ENCODE assay signal across 9 mouse cellular contexts in genomic region chr19:46607424-46607823, GRCm38 (mm10). TPM values are rescaled to one million over a fixed set of nuclear protein-coding genes. Genes with fewer than 3 reads are reported as not detected.
DNase-seq lines count a peak whose midpoint lies in the region; ATAC-seq and TF ChIP-seq lines count a peak whose summit lies in the region.
"Had no signal": no experiment of that assay in that cellular context is flagged by ENCODE, and none has a peak within 500 bp of the region (broad histone marks: within the 10 kb centered on the region; RNA-seq: fewer than 3 reads in every experiment).

No protein-coding gene starts in this region.

- peak; percentile 65 for DNase-seq in adrenal gland, postnatal 14 days
- no peak for DNase-seq in adrenal gland, postnatal 10 days
- peak; percentile 29 for DNase-seq in midbrain, postnatal 0 days (ENCODE audit: low spot score)
- peak; percentile 42 to 62 for DNase-seq in kidney, postnatal 25 days
- peak; percentile 48 for DNase-seq in thymus, adult 2 months
- DNase-seq in midbrain, embryonic 14.5 days = no peak

- 68% methylated on average over 7 of the region's 7 CpGs for WGBS in midbrain, postnatal 0 days
- WGBS in midbrain, embryonic 13.5 days = 76% methylated on average over 7 of the region's 7 CpGs
- 28% methylated on average over 7 of the region's 7 CpGs for WGBS in thymus, adult 2 months
- 74% methylated on average over 7 of the region's 7 CpGs for WGBS in midbrain, embryonic 14.5 days
- 76% methylated on average over 7 of the region's 7 CpGs for WGBS in hindbrain, embryonic 13.5 days

- no peak for ATAC-seq in midbrain, postnatal 0 days (ENCODE audit: low FRiP score)
- ATAC-seq in midbrain, embryonic 13.5 days = no peak
- ATAC-seq in midbrain, embryonic 14.5 days (ENCODE audit: low FRiP score, low TSS enrichment) = no peak
- ATAC-seq in hindbrain, embryonic 13.5 days (ENCODE audit: low FRiP score) = no peak

- no peak overlapping the region for H3K27ac ChIP-seq in midbrain, postnatal 0 days (ENCODE audit: low read depth, low read length)
- no peak overlapping the region for H3K27ac ChIP-seq in midbrain, embryonic 13.5 days
- peak overlapping the region; percentile 10; the same call in 1 of the 2 replicates for H3K27ac ChIP-seq in thymus, adult 2 months (ENCODE audit: control insufficient read depth, insufficient read depth, low read length)
- H3K27ac ChIP-seq in midbrain, embryonic 14.5 days (replicated peaks; ENCODE audit: low read depth, low read length) = no peak overlapping the region
- no peak overlapping the region for H3K27ac ChIP-seq in hindbrain, embryonic 13.5 days

- TF ChIP-seq CTCF in midbrain, postnatal 0 days (IDR thresholded peaks at IDR 0.05) = peak; percentile 59
- no peak for TF ChIP-seq CTCF in thymus, adult 2 months (IDR thresholded peaks at IDR 0.05; ENCODE audit: borderline replicate concordance, control insufficient read depth, extremely low read depth, insufficient read depth, low read length, poor library complexity)

- no peak for TF ChIP-seq POLR2A in thymus, adult 2 months (IDR thresholded peaks at IDR 0.05; ENCODE audit: control insufficient read depth, extremely low read depth, insufficient read depth, low read length, poor library complexity)

- no peak overlapping the region for H3K4me2 ChIP-seq in midbrain, postnatal 0 days (ENCODE audit: low read depth, low read length, poor library complexity, severe bottlenecking)
- no peak overlapping the region for H3K4me2 ChIP-seq in midbrain, embryonic 13.5 days (replicated peaks)
- H3K4me2 ChIP-seq in midbrain, embryonic 14.5 days (ENCODE audit: low read length) = no peak overlapping the region
- H3K4me2 ChIP-seq in hindbrain, embryonic 13.5 days = no peak overlapping the region

- no peak overlapping the region for H3K4me3 ChIP-seq in midbrain, postnatal 0 days (ENCODE audit: low read depth, low read length)
- H3K4me3 ChIP-seq in midbrain, embryonic 13.5 days (replicated peaks) = no peak overlapping the region
- H3K4me3 ChIP-seq in thymus, adult 2 months (ENCODE audit: control insufficient read depth, insufficient read depth, low read length) = no peak overlapping the region
- H3K4me3 ChIP-seq in midbrain, embryonic 14.5 days (replicated peaks; ENCODE audit: low read depth, low read length) = no peak overlapping the region
- H3K4me3 ChIP-seq in hindbrain, embryonic 13.5 days = no peak overlapping the region
- H3K4me3 ChIP-seq: erythroblast, embryonic 14.5 days had no signal

- H3K9ac ChIP-seq in midbrain, postnatal 0 days (replicated peaks; ENCODE audit: low read length, poor library complexity, severe bottlenecking) = no peak overlapping the region
- no peak overlapping the region for H3K9ac ChIP-seq in midbrain, embryonic 13.5 days (replicated peaks)
- H3K9ac ChIP-seq in midbrain, embryonic 14.5 days (replicated peaks; ENCODE audit: low read length) = no peak overlapping the region
- H3K9ac ChIP-seq in hindbrain, embryonic 13.5 days = no peak overlapping the region

- H3K4me1 ChIP-seq in midbrain, postnatal 0 days (ENCODE audit: insufficient read depth, low read length) = no peaks in the 10 kb centered on the region
- 0 out of 2 replicates have a peak, but pooled peaks cover 2% of the 10 kb centered on the region for H3K4me1 ChIP-seq in midbrain, embryonic 13.5 days (replicated peaks)
- H3K4me1 ChIP-seq in thymus, adult 2 months (replicated peaks; ENCODE audit: control insufficient read depth, insufficient read depth, low read length) = peaks cover 22% of the 10 kb centered on the region
- H3K4me1 ChIP-seq in midbrain, embryonic 14.5 days (ENCODE audit: control insufficient read depth, insufficient read depth, low read length) = no peaks in the 10 kb centered on the region
- H3K4me1 ChIP-seq in hindbrain, embryonic 13.5 days (replicated peaks) = 0 out of 2 replicates have a peak, but pooled peaks cover 3% of the 10 kb centered on the region

- H3K9me3 ChIP-seq in midbrain, postnatal 0 days (ENCODE audit: low read length) = no peaks in the 10 kb centered on the region
- H3K9me3 ChIP-seq in midbrain, embryonic 13.5 days = no peaks in the 10 kb centered on the region
- H3K9me3 ChIP-seq in midbrain, embryonic 14.5 days (ENCODE audit: control insufficient read depth, low read length) = no peaks in the 10 kb centered on the region
- H3K9me3 ChIP-seq in hindbrain, embryonic 13.5 days = no peaks in the 10 kb centered on the region

- H3K36me3 ChIP-seq in midbrain, postnatal 0 days (ENCODE audit: insufficient read depth, low read length) = peaks cover 5% of the 10 kb centered on the region
- H3K36me3 ChIP-seq in midbrain, embryonic 13.5 days = peaks cover 54% of the 10 kb centered on the region
- peaks cover 9% of the 10 kb centered on the region; the same call in 1 of the 2 replicates for H3K36me3 ChIP-seq in thymus, adult 2 months (ENCODE audit: control insufficient read depth, insufficient read depth, low read length)
- peaks cover 35% of the 10 kb centered on the region for H3K36me3 ChIP-seq in midbrain, embryonic 14.5 days (ENCODE audit: control insufficient read depth, insufficient read depth, low read length)
- peaks cover 57% of the 10 kb centered on the region for H3K36me3 ChIP-seq in hindbrain, embryonic 13.5 days

- H3K27me3 ChIP-seq in midbrain, postnatal 0 days (ENCODE audit: insufficient read depth, low read length) = no peaks in the 10 kb centered on the region
- H3K27me3 ChIP-seq in midbrain, embryonic 13.5 days = no peaks in the 10 kb centered on the region
- no peaks in the 10 kb centered on the region for H3K27me3 ChIP-seq in thymus, adult 2 months (ENCODE audit: control insufficient read depth, insufficient read depth, low read length)
- no peaks in the 10 kb centered on the region for H3K27me3 ChIP-seq in midbrain, embryonic 14.5 days (ENCODE audit: control insufficient read depth, insufficient read depth, low read length)
- no peaks in the 10 kb centered on the region for H3K27me3 ChIP-seq in hindbrain, embryonic 13.5 days

RNA-seq across cellular contexts. Expression of gene Wbp1l, which starts 8.5 kb away (rescaled TPM):
- total RNA-seq in adrenal gland, postnatal 14 days (2021) = 132 and 137 TPM in 2 replicates
- total RNA-seq in adrenal gland, postnatal 10 days (2021) = 100 to 1,000 TPM; 122 to 123 TPM
- total RNA-seq in midbrain, postnatal 0 days (2014; rRNA removed) = 44.2 and 44.8 TPM in 2 replicates
- 27.1 and 27.8 TPM in 2 replicates for polyA plus RNA-seq in midbrain, postnatal 0 days (2015; fragmentation: Nextera tagmentation; extraction: Ambion mirVana)
- polyA plus RNA-seq in midbrain, embryonic 13.5 days (2015; fragmentation: Nextera tagmentation; extraction: Ambion mirVana) = 38.9 and 41.9 TPM in 2 replicates
- polyA plus RNA-seq in thymus, adult 2 months (2012; rRNA removed) = 77.0 and 87.8 TPM in 2 replicates
- polyA plus RNA-seq in midbrain, embryonic 14.5 days (2014; fragmentation: Nextera tagmentation; extraction: Ambion mirVana) = 27.5 and 33.8 TPM in 2 replicates
- polyA plus RNA-seq in hindbrain, embryonic 13.5 days (2015; fragmentation: Nextera tagmentation; extraction: Ambion mirVana) = 42.2 and 44.5 TPM in 2 replicates

RNA-seq across cellular contexts. Expression of gene Sfxn2, which starts 34.3 kb away (rescaled TPM):
- total RNA-seq in adrenal gland, postnatal 14 days (2021) = 11.5 and 12.7 TPM in 2 replicates
- 10 to 100 TPM; 11.2 to 16.4 TPM for total RNA-seq in adrenal gland, postnatal 10 days (2021)
- total RNA-seq in midbrain, postnatal 0 days (2014; rRNA removed) = 5.9 and 6.0 TPM in 2 replicates
- 9.5 and 9.8 TPM in 2 replicates for polyA plus RNA-seq in midbrain, postnatal 0 days (2015; fragmentation: Nextera tagmentation; extraction: Ambion mirVana)
- 10.3 and 11.9 TPM in 2 replicates for polyA plus RNA-seq in midbrain, embryonic 13.5 days (2015; fragmentation: Nextera tagmentation; extraction: Ambion mirVana)
- 5.6 and 6.5 TPM in 2 replicates for polyA plus RNA-seq in thymus, adult 2 months (2012; rRNA removed)
- 7.3 and 10.2 TPM in 2 replicates for polyA plus RNA-seq in midbrain, embryonic 14.5 days (2014; fragmentation: Nextera tagmentation; extraction: Ambion mirVana)
- polyA plus RNA-seq in hindbrain, embryonic 13.5 days (2015; fragmentation: Nextera tagmentation; extraction: Ambion mirVana) = 10.3 and 12.6 TPM in 2 replicates

RNA-seq across cellular contexts. Expression of gene Arl3, which starts 34.4 kb away (rescaled TPM):
- total RNA-seq in adrenal gland, postnatal 14 days (2021) = 57.0 and 60.7 TPM in 2 replicates
- total RNA-seq in adrenal gland, postnatal 10 days (2021) = 10 to 100 TPM; 41.7 to 43.0 TPM
- 94.5 and 109 TPM in 2 replicates for total RNA-seq in midbrain, postnatal 0 days (2014; rRNA removed)
- polyA plus RNA-seq in midbrain, postnatal 0 days (2015; fragmentation: Nextera tagmentation; extraction: Ambion mirVana) = 192 and 194 TPM in 2 replicates
- 226 and 238 TPM in 2 replicates for polyA plus RNA-seq in midbrain, embryonic 13.5 days (2015; fragmentation: Nextera tagmentation; extraction: Ambion mirVana)
- polyA plus RNA-seq in thymus, adult 2 months (2012; rRNA removed) = 17.0 and 21.6 TPM in 2 replicates
- 134 and 200 TPM in 2 replicates for polyA plus RNA-seq in midbrain, embryonic 14.5 days (2014; fragmentation: Nextera tagmentation; extraction: Ambion mirVana)
- 212 and 220 TPM in 2 replicates for polyA plus RNA-seq in hindbrain, embryonic 13.5 days (2015; fragmentation: Nextera tagmentation; extraction: Ambion mirVana)

Comparison
In these comparisons a context has a peak if more than half of its experiments do, and no peak if none do; other contexts are left out.
1. DNase-seq: peak in adrenal gland, postnatal 14 days (single experiment), midbrain, postnatal 0 days (single experiment), kidney, postnatal 25 days (2 of 2) and thymus, adult 2 months (single experiment); none in adrenal gland, postnatal 10 days (single experiment) and midbrain, embryonic 14.5 days (single experiment).